Mouse (Mus musculus): ENCODE data around the gene Kcne1. TPM values are rescaled to one million over a fixed set of nuclear protein-coding genes. Genes with fewer than 3 reads are reported as not detected.

Kcne1 gene
- total RNA-seq (2012; rRNA removed): not detected in 2 replicates

DNA sequence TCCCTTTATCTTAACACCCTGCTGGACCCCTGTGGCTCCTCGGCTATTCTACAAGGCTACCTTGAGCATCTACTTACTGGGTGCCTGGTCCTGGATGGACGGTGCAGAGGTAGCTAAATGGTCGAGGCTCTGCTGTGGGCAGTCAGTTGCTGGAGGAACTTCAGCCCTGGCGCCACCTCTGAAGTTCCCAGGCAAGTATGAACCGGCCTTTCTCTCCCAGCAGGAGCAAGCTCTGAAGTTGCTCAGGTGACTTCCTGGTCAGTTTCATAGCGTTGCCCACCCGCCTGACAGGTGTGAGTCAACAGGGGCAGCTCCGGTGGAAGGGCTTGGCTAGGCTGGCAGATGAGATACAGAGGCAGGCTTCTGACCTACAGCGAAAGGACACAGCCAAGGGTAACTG is at the start of gene Kcne1:
Kcne1 (minus strand) TSS at position 240 of the 400 bp plus-strand sequence.
- 0 out of 4 replicates have a peak, but pooled peaks cover 2 to 4% of the 10 kb centered on the region in 2 experiments for H3K4me1 ChIP-seq (ENCODE audit: control insufficient read depth in 2 of 2, insufficient read depth in 2 of 2, low read length in 2 of 2, poor library complexity in 1 of 2)
- DNase-seq (ENCODE audit: low read depth, low spot score): no peak
- no peak within 1 kb of the TSS; a peak in 1 of 4 replicates for H3K4me3 ChIP-seq (ENCODE audit: insufficient read depth in 1 of 2, low read depth in 1 of 2, low read length in 2 of 2, poor library complexity in 1 of 2, severe bottlenecking in 1 of 2)

DNA sequence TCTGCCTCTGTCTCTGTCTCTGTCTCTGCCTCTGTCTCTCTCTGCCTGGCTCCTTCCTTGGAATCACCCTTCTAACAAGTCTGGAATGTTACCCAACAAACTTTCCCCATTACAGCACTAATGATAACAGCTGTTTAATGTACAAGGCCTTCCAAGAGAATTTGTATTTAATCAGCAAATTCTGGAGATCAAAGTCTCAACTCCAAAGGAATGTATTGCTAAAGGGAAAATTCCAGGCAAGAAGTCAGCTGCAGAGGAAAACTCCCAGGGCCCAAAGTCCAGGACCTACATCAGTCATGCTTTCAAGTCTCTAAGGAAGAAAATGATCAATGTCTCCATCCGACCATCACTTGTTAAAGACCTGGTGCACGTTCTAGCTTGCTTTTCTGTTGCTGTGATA is 48.6 kb upstream of the Kcne1 start:
- H3K27ac ChIP-seq (ENCODE audit: insufficient read depth, low read depth, low read length, poor library complexity, severe bottlenecking): no peak overlapping the region
- in situ Hi-C loops (cut with MboI; ENCODE audit: low sequenced_read_pairs in 2 of 2, unreplicated experiment in 2 of 2): no loop called here
- H3K9ac ChIP-seq (ENCODE audit: insufficient read depth, low read depth, low read length, poor library complexity, severe bottlenecking): no peak overlapping the region
- H3K9me3 ChIP-seq (ENCODE audit: control insufficient read depth, insufficient read depth, low read depth, low read length): no peaks in the 10 kb centered on the region
- DNase-seq (ENCODE audit: low read depth, low spot score): no peak
- TF ChIP-seq HCFC1 (IDR thresholded peaks at IDR 0.05; ENCODE audit: borderline replicate concordance, insufficient read depth, low read length): no peak
- TF ChIP-seq MAFK (IDR thresholded peaks at IDR 0.05; ENCODE audit: insufficient read depth, low read depth, low read length): no peak
- TF ChIP-seq ZNF384 (IDR thresholded peaks at IDR 0.05; ENCODE audit: low read depth, low read length): no peak
- TF ChIP-seq CHD2 (IDR thresholded peaks at IDR 0.05; ENCODE audit: low read depth, low read length): no peak
- TF ChIP-seq ZC3H11A (IDR thresholded peaks at IDR 0.05; ENCODE audit: borderline replicate concordance, low read depth, low read length): no peak
- no peaks in the 10 kb centered on the region for H3K36me3 ChIP-seq (ENCODE audit: control insufficient read depth, insufficient read depth, low read length, poor library complexity, severe bottlenecking)
- H3K4me1 ChIP-seq (ENCODE audit: control insufficient read depth in 2 of 2, insufficient read depth in 2 of 2, low read length in 2 of 2, poor library complexity in 1 of 2): peaks cover 0 to 4% of the 10 kb centered on the region in 2 experiments; a peak in 1 of 4 replicates
- H3K4me3 ChIP-seq (ENCODE audit: insufficient read depth in 1 of 2, low read depth in 1 of 2, low read length in 2 of 2, poor library complexity in 1 of 2, severe bottlenecking in 1 of 2): no peak overlapping the region

More for the DNA sequence above, at the start of gene Kcne1:
- no peak for TF ChIP-seq ZNF384 (IDR thresholded peaks at IDR 0.05; ENCODE audit: low read depth, low read length)
- no peak for TF ChIP-seq ZC3H11A (IDR thresholded peaks at IDR 0.05; ENCODE audit: borderline replicate concordance, low read depth, low read length)
- TF ChIP-seq CHD2 (IDR thresholded peaks at IDR 0.05; ENCODE audit: low read depth, low read length): no peak
- TF ChIP-seq MAFK (IDR thresholded peaks at IDR 0.05; ENCODE audit: insufficient read depth, low read depth, low read length): no peak
- no peak for TF ChIP-seq HCFC1 (IDR thresholded peaks at IDR 0.05; ENCODE audit: borderline replicate concordance, insufficient read depth, low read length)
- H3K9me3 ChIP-seq (ENCODE audit: control insufficient read depth, insufficient read depth, low read depth, low read length): no peaks in the 10 kb centered on the region
- in situ Hi-C loops (cut with MboI; ENCODE audit: low sequenced_read_pairs in 2 of 2, unreplicated experiment in 2 of 2): no loop called here
- H3K36me3 ChIP-seq (ENCODE audit: control insufficient read depth, insufficient read depth, low read length, poor library complexity, severe bottlenecking): no peaks in the 10 kb centered on the region
- H3K27ac ChIP-seq (ENCODE audit: insufficient read depth, low read depth, low read length, poor library complexity, severe bottlenecking): no peak within 1 kb of the TSS
- H3K9ac ChIP-seq (ENCODE audit: insufficient read depth, low read depth, low read length, poor library complexity, severe bottlenecking): no peak within 1 kb of the TSS; the same call in 1 of the 2 replicates

DNA sequence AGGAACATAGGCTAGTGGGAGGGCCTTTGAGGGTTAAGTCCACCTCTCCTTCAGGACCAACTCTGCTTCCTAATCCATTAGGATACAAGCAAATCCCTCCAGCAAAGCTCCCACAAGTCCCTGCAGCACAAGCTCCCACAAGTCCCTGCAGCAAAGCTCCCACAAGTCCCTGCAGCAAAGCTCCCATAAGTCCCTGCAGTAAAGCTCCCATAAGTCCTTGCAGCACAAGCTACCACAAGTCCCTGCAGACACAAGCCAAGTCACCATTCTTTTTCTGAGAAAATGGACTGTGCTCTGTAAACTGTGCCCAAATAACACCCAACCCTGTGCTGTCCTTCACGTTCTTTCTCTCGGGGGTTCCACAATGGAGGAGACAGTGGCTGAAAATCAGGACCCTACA is 44.9 kb upstream of the Kcne1 start:
- Histone ChIP-seq H3K27ac (ENCODE audit: insufficient read depth, low read depth, low read length, poor library complexity, severe bottlenecking) (no peak overlapping the region), H3K36me3 (ENCODE audit: control insufficient read depth, insufficient read depth, low read length, poor library complexity, severe bottlenecking) (no peaks in the 10 kb centered on the region), H3K9me3 (ENCODE audit: control insufficient read depth, insufficient read depth, low read depth, low read length) (no peaks in the 10 kb centered on the region), H3K9ac (ENCODE audit: insufficient read depth, low read depth, low read length, poor library complexity, severe bottlenecking) (no peak overlapping the region), H3K4me3 (ENCODE audit: insufficient read depth in 1 of 2, low read depth in 1 of 2, low read length in 2 of 2, poor library complexity in 1 of 2, severe bottlenecking in 1 of 2) (no peak overlapping the region), H3K4me1 (ENCODE audit: control insufficient read depth in 2 of 2, insufficient read depth in 2 of 2, low read length in 2 of 2, poor library complexity in 1 of 2) (peaks cover 6 to 18% of the 10 kb centered on the region in 2 experiments; a peak in 3 of 4 replicates)
- no peak for DNase-seq (ENCODE audit: low read depth, low spot score)
- in situ Hi-C loops (cut with MboI; ENCODE audit: low sequenced_read_pairs in 2 of 2, unreplicated experiment in 2 of 2): no loop called here
- no peak for TF ChIP-seq ZNF384 (IDR thresholded peaks at IDR 0.05; ENCODE audit: low read depth, low read length)
- no peak for TF ChIP-seq ZC3H11A (IDR thresholded peaks at IDR 0.05; ENCODE audit: borderline replicate concordance, low read depth, low read length)
- TF ChIP-seq MAFK (IDR thresholded peaks at IDR 0.05; ENCODE audit: insufficient read depth, low read depth, low read length): no peak
- no peak for TF ChIP-seq CHD2 (IDR thresholded peaks at IDR 0.05; ENCODE audit: low read depth, low read length)
- TF ChIP-seq HCFC1 (IDR thresholded peaks at IDR 0.05; ENCODE audit: borderline replicate concordance, insufficient read depth, low read length): no peak

DNA sequence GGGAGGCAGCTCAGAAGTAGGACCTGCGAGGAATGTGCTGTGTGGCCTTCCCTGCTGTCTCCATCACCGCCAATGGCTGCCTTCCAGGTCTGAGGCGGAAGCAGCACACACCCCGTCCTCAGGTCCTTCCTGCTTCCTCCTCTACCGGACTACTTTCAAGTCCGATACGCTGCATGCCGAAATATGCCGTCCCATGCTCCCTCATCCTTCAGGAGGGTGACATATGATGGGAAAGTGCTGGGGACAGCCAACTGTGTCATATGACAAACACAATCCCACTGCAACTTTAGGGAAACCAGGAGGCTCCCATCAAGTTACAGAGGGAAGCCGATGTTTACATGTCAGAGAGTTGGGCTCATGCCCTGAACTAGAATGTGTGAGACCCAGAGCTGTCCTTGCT is 43.8 kb upstream of the Kcne1 start:
- Histone ChIP-seq H3K4me1 (ENCODE audit: control insufficient read depth in 2 of 2, insufficient read depth in 2 of 2, low read length in 2 of 2, poor library complexity in 1 of 2) (peaks cover 6 to 18% of the 10 kb centered on the region in 2 experiments; a peak in 3 of 4 replicates), H3K4me3 (ENCODE audit: insufficient read depth in 1 of 2, low read depth in 1 of 2, low read length in 2 of 2, poor library complexity in 1 of 2, severe bottlenecking in 1 of 2) (no peak overlapping the region), H3K9ac (ENCODE audit: insufficient read depth, low read depth, low read length, poor library complexity, severe bottlenecking) (no peak overlapping the region; the same call in 1 of the 2 replicates), H3K9me3 (ENCODE audit: control insufficient read depth, insufficient read depth, low read depth, low read length) (no peaks in the 10 kb centered on the region), H3K36me3 (ENCODE audit: control insufficient read depth, insufficient read depth, low read length, poor library complexity, severe bottlenecking) (no peaks in the 10 kb centered on the region), H3K27ac (ENCODE audit: insufficient read depth, low read depth, low read length, poor library complexity, severe bottlenecking) (no peak overlapping the region)
- no peak for DNase-seq (ENCODE audit: low read depth, low spot score)
- in situ Hi-C loops (cut with MboI; ENCODE audit: low sequenced_read_pairs in 2 of 2, unreplicated experiment in 2 of 2): no loop called here
- TF ChIP-seq ZC3H11A (IDR thresholded peaks at IDR 0.05; ENCODE audit: borderline replicate concordance, low read depth, low read length) (no peak), MAFK (IDR thresholded peaks at IDR 0.05; ENCODE audit: insufficient read depth, low read depth, low read length) (no peak), HCFC1 (IDR thresholded peaks at IDR 0.05; ENCODE audit: borderline replicate concordance, insufficient read depth, low read length) (no peak), CHD2 (IDR thresholded peaks at IDR 0.05; ENCODE audit: low read depth, low read length) (no peak), ZNF384 (IDR thresholded peaks at IDR 0.05; ENCODE audit: low read depth, low read length) (no peak)

Data from ES-E14 (cell line).